Mouse (Mus musculus) 3T3-L1 (cell line): ENCODE measurements around the gene Taar8a.
"Not testable (repeated sequence)": the region's sequence is repeated elsewhere in the genome, so short reads cannot be mapped to it uniquely, and the experiment has no call there.

Experiments used
- DNase-seq: peaks from one replicate; pipeline ENCODE4 v3.0.0-alpha.2; 2015; ENCODE audit warnings: low read depth, low spot score

Gene Taar8a

GRCm38 (mm10) chr10:24076200-24076599, at the start of gene Taar8a:
Taar8a (plus strand) TSS chr10:24076500.
- not testable (repeated sequence) for DNase-seq

GRCm38 (mm10) chr10:24026922-24027321, 49.4 kb upstream of the Taar8a start, which contains the start of gene Taar7d:
Taar7d (plus strand) TSS chr10:24027222.
- DNase-seq, result no peak

GRCm38 (mm10) chr10:24031347-24031746, 45.0 kb upstream of the Taar8a start:
- no peak for DNase-seq

GRCm38 (mm10) chr10:24037314-24037713, 39.0 kb upstream of the Taar8a start, which contains the start of gene Taar7e:
Taar7e (plus strand) TSS chr10:24037614.
- DNase-seq, result no peak

GRCm38 (mm10) chr10:24040120-24040869, 36.0 kb upstream of the Taar8a start:
- no peak for DNase-seq

- no peak for DNase-seq
Measured at GRCm38 (mm10) chr10:24049210-24049609, 27.1 kb upstream of the Taar8a start, which contains the start of gene Taar7f. Taar7f (plus strand) TSS chr10:24049510.

- no peak for DNase-seq
Measured at GRCm38 (mm10) chr10:24052039-24052438, 24.3 kb upstream of the Taar8a start.

- DNase-seq, result no peak
Measured at GRCm38 (mm10) chr10:24058986-24059385, 17.3 kb upstream of the Taar8a start.

GRCm38 (mm10) chr10:24074751-24075150, 1.5 kb upstream of the Taar8a start:
- DNase-seq, result not testable (repeated sequence)

GRCm38 (mm10) chr10:24080166-24080565, 3.9 kb downstream of the Taar8a start:
- peak; percentile 60 for DNase-seq

- no peak for DNase-seq
Measured at GRCm38 (mm10) chr10:24085936-24086335, 9.6 kb downstream of the Taar8a start.

GRCm38 (mm10) chr10:24086555-24086954, 10.3 kb downstream of the Taar8a start:
- no peak for DNase-seq

GRCm38 (mm10) chr10:24087168-24087567, 10.9 kb downstream of the Taar8a start:
- DNase-seq, result no peak

GRCm38 (mm10) chr10:24092194-24092593, 15.9 kb downstream of the Taar8a start, which contains the start of gene Taar8b:
Taar8b (minus strand) TSS chr10:24092294.
- no peak for DNase-seq

- DNase-seq, result not testable (repeated sequence)
Measured at GRCm38 (mm10) chr10:24097010-24097409, 20.7 kb downstream of the Taar8a start.

GRCm38 (mm10) chr10:24101812-24102211, 25.5 kb downstream of the Taar8a start, which contains the start of gene Taar8c:
Taar8c (minus strand) TSS chr10:24101912.
- DNase-seq, result not testable (repeated sequence)

GRCm38 (mm10) chr10:24103299-24103698, 27.0 kb downstream of the Taar8a start:
- not testable (repeated sequence) for DNase-seq

- DNase-seq, result no peak
Measured at GRCm38 (mm10) chr10:24107747-24108146, 31.4 kb downstream of the Taar8a start.

GRCm38 (mm10) chr10:24108236-24108635, 31.9 kb downstream of the Taar8a start:
- no peak for DNase-seq

GRCm38 (mm10) chr10:24109434-24109833, 33.1 kb downstream of the Taar8a start, which contains the start of gene Taar9:
Taar9 (minus strand) TSS chr10:24109534.
- DNase-seq, result not testable (repeated sequence)

- peak; percentile 72 for DNase-seq
Measured at GRCm38 (mm10) chr10:24111116-24111778, 34.9 kb downstream of the Taar8a start.
